Mouse (Mus musculus) bone marrow macrophage, adult 2 months (primary cell): ENCODE measurements around the gene Smim1.

Source experiments
- CTCF ChIP-seq: IDR thresholded peaks from 2 replicates; pipeline ENCODE4 v1.5.1; 2012; ENCODE audit warnings: low read depth, mild to moderate bottlenecking, low read length, moderate library complexity
- POLR2A ChIP-seq: IDR thresholded peaks from 2 replicates; pipeline ENCODE4 v1.6.1; 2012; ENCODE audit warnings: mild to moderate bottlenecking, low read depth, low read length, borderline replicate concordance

GRCm38 (mm10) chr4:154007759-154008158 lies 18.3 kb downstream of the Smim1 start:
- TF ChIP-seq CTCF (no peak), POLR2A (no peak)
